Mouse (Mus musculus): Measurements from ENCODE around the gene Pnkp. TPM values are rescaled to one million over a fixed set of nuclear protein-coding genes. Genes with fewer than 3 reads are reported as not detected.

Gene Pnkp
- polyA plus RNA-seq, 1 experiment: 67.3 TPM

GRCm38 (mm10) chr7:44851625-44852234, 5.2 kb upstream of the Pnkp start:
- WGBS: 89% methylated on average over 12 of the region's 12 CpGs
- H3K4me3 ChIP-seq (ENCODE audit: extremely low read depth, insufficient read depth, insufficient read length): no peak overlapping the region
- DNase-seq (ENCODE audit: low read depth in 1 of 2, low spot score in 2 of 2): no peak
- peaks cover 23% of the 10 kb centered on the region; the same call in 1 of the 2 replicates for H3K4me1 ChIP-seq (ENCODE audit: control insufficient read depth, insufficient read depth, insufficient read length)
- H3K27me3 ChIP-seq (ENCODE audit: control insufficient read depth, insufficient read depth, low read length): no peaks in the 10 kb centered on the region
- peaks cover 2% of the 10 kb centered on the region for H3K36me3 ChIP-seq (ENCODE audit: control insufficient read depth, insufficient read depth, low read length)
- TF ChIP-seq POLR2A (IDR thresholded peaks at IDR 0.05; ENCODE audit: low read depth, low read length) (no peak), CTCF (IDR thresholded peaks at IDR 0.05; ENCODE audit: extremely low read depth, insufficient read depth, insufficient read length, insufficient replicate concordance) (no peak)
- no peak overlapping the region for H3K27ac ChIP-seq (ENCODE audit: insufficient read depth, low read length)

GRCm38 (mm10) chr7:44852259-44853027, 4.5 kb upstream of the Pnkp start:
- H3K36me3 ChIP-seq (ENCODE audit: control insufficient read depth, insufficient read depth, low read length): no peaks in the 10 kb centered on the region
- H3K27ac ChIP-seq (ENCODE audit: insufficient read depth, low read length): no peak overlapping the region
- 92% methylated on average over 36 of the region's 36 CpGs for WGBS
- H3K4me1 ChIP-seq (ENCODE audit: control insufficient read depth, insufficient read depth, insufficient read length): peaks cover 23% of the 10 kb centered on the region; the same call in 1 of the 2 replicates
- DNase-seq (ENCODE audit: low read depth in 1 of 2, low spot score in 2 of 2): no peak
- no peak overlapping the region for H3K4me3 ChIP-seq (ENCODE audit: extremely low read depth, insufficient read depth, insufficient read length)
- no peaks in the 10 kb centered on the region for H3K27me3 ChIP-seq (ENCODE audit: control insufficient read depth, insufficient read depth, low read length)
- TF ChIP-seq POLR2A (IDR thresholded peaks at IDR 0.05; ENCODE audit: low read depth, low read length) (no peak), CTCF (IDR thresholded peaks at IDR 0.05; ENCODE audit: extremely low read depth, insufficient read depth, insufficient read length, insufficient replicate concordance) (no peak)

DNA sequence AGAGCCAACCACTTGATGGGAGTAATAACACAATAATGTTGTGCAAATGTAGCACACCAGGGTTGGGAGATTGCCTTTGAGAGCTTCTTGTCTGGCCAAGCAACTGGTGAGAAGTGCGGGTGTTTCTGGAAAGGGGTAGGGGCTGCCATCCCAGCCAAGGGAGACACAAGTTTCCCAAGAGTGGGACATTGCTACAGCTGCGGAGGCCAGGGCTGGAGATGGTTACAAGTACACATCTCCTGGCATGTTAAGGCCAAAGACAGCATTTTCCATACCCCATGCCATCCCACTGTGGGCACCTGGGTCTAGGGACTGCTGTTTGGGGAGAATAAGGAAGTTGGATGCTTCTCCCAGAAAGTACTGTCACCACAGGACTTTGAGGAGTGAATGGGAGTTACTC, 3.9 kb upstream of the Pnkp start:
- no peak overlapping the region for H3K27ac ChIP-seq (ENCODE audit: insufficient read depth, low read length)
- H3K27me3 ChIP-seq (ENCODE audit: control insufficient read depth, insufficient read depth, low read length): no peaks in the 10 kb centered on the region
- peaks cover 23% of the 10 kb centered on the region; the same call in 1 of the 2 replicates for H3K4me1 ChIP-seq (ENCODE audit: control insufficient read depth, insufficient read depth, insufficient read length)
- H3K4me3 ChIP-seq (ENCODE audit: extremely low read depth, insufficient read depth, insufficient read length): no peak overlapping the region
- H3K36me3 ChIP-seq (ENCODE audit: control insufficient read depth, insufficient read depth, low read length): no peaks in the 10 kb centered on the region
- DNase-seq (ENCODE audit: low read depth in 1 of 2, low spot score in 2 of 2): no peak
- WGBS: 97% methylated on average over 2 of the region's 2 CpGs
- TF ChIP-seq CTCF (IDR thresholded peaks at IDR 0.05; ENCODE audit: extremely low read depth, insufficient read depth, insufficient read length, insufficient replicate concordance) (no peak), POLR2A (IDR thresholded peaks at IDR 0.05; ENCODE audit: low read depth, low read length) (no peak)

- peaks cover 23% of the 10 kb centered on the region; the same call in 1 of the 2 replicates for H3K4me1 ChIP-seq (ENCODE audit: control insufficient read depth, insufficient read depth, insufficient read length)
These were observed 3.2 kb upstream of the Pnkp start for GRCm38 (mm10) chr7:44853596-44854355.

GRCm38 (mm10) chr7:44854356-44855031, 2.4 kb upstream of the Pnkp start:
- H3K27me3 ChIP-seq (ENCODE audit: control insufficient read depth, insufficient read depth, low read length): no peaks in the 10 kb centered on the region
- H3K4me1 ChIP-seq (ENCODE audit: control insufficient read depth, insufficient read depth, insufficient read length): peaks cover 23% of the 10 kb centered on the region; the same call in 1 of the 2 replicates
- no peaks in the 10 kb centered on the region for H3K36me3 ChIP-seq (ENCODE audit: control insufficient read depth, insufficient read depth, low read length)
- peak overlapping the region; percentile 96 for H3K27ac ChIP-seq (ENCODE audit: insufficient read depth, low read length)
- TF ChIP-seq CTCF (IDR thresholded peaks at IDR 0.05; ENCODE audit: extremely low read depth, insufficient read depth, insufficient read length, insufficient replicate concordance) (no peak), POLR2A (IDR thresholded peaks at IDR 0.05; ENCODE audit: low read depth, low read length) (peak; percentile 38)
- under 1% methylated on average over 45 of the region's 45 CpGs for WGBS
- peak in 1 of 2 experiments; percentile 81 for DNase-seq (ENCODE audit: low read depth in 1 of 2, low spot score in 2 of 2)
- peak overlapping the region; percentile 92 for H3K4me3 ChIP-seq (ENCODE audit: extremely low read depth, insufficient read depth, insufficient read length)

More at GRCm38 (mm10) chr7:44853596-44854355, 3.2 kb upstream of the Pnkp start:
- TF ChIP-seq POLR2A (IDR thresholded peaks at IDR 0.05; ENCODE audit: low read depth, low read length) (no peak), CTCF (IDR thresholded peaks at IDR 0.05; ENCODE audit: extremely low read depth, insufficient read depth, insufficient read length, insufficient replicate concordance) (no peak)
- peak overlapping the region; percentile 96 for H3K27ac ChIP-seq (ENCODE audit: insufficient read depth, low read length)
- H3K27me3 ChIP-seq (ENCODE audit: control insufficient read depth, insufficient read depth, low read length): no peaks in the 10 kb centered on the region
- WGBS: 37% methylated on average over 26 of the region's 26 CpGs
- no peaks in the 10 kb centered on the region for H3K36me3 ChIP-seq (ENCODE audit: control insufficient read depth, insufficient read depth, low read length)
- H3K4me3 ChIP-seq (ENCODE audit: extremely low read depth, insufficient read depth, insufficient read length): peak overlapping the region; percentile 92
- DNase-seq (ENCODE audit: low read depth in 1 of 2, low spot score in 2 of 2): no peak

- Histone ChIP-seq H3K36me3 (ENCODE audit: control insufficient read depth, insufficient read depth, low read length) (no peaks in the 10 kb centered on the region), H3K27ac (ENCODE audit: insufficient read depth, low read length) (peak overlapping the region; percentile 96), H3K27me3 (ENCODE audit: control insufficient read depth, insufficient read depth, low read length) (no peaks in the 10 kb centered on the region), H3K4me3 (ENCODE audit: extremely low read depth, insufficient read depth, insufficient read length) (peak overlapping the region; percentile 92), H3K4me1 (ENCODE audit: control insufficient read depth, insufficient read depth, insufficient read length) (peaks cover 23% of the 10 kb centered on the region; the same call in 1 of the 2 replicates)
- DNase-seq (ENCODE audit: low read depth in 1 of 2, low spot score in 2 of 2): no peak
- WGBS: 35% methylated on average over 10 of the region's 10 CpGs
- TF ChIP-seq POLR2A (IDR thresholded peaks at IDR 0.05; ENCODE audit: low read depth, low read length) (no peak), CTCF (IDR thresholded peaks at IDR 0.05; ENCODE audit: extremely low read depth, insufficient read depth, insufficient read length, insufficient replicate concordance) (no peak)
These were observed 1.9 kb upstream of the Pnkp start for GRCm38 (mm10) chr7:44855036-44855435.

Measured in spleen, adult 2 months (tissue).